Mouse (Mus musculus): Measurements from ENCODE around the gene Pcdh15. TPM values are rescaled to one million over a fixed set of nuclear protein-coding genes. Genes with fewer than 3 reads are reported as not detected.

Pcdh15 gene
- polyA plus RNA-seq, 1 experiment from 2014 or later: 1.1 TPM

GRCm38 (mm10) chr10:74450069-74450468, 1350.9 kb downstream of the Pcdh15 start:
- Histone ChIP-seq H3K36me3 (no peaks in the 10 kb centered on the region), H3K4me1 (no peaks in the 10 kb centered on the region), H3K27me3 (ENCODE audit: low read depth, poor library complexity, severe bottlenecking) (no peaks in the 10 kb centered on the region), H3K4me3 (no peak overlapping the region), H3K27ac (no peak overlapping the region), H3K9me3 (replicated peaks) (no peaks in the 10 kb centered on the region)
- no peak for DNase-seq (ENCODE audit: low spot score)
- WGBS: 93% methylated on average over 11 of the region's 11 CpGs

- Histone ChIP-seq H3K9me3 (replicated peaks) (no peaks in the 10 kb centered on the region), H3K27ac (no peak overlapping the region), H3K4me1 (peaks cover 7% of the 10 kb centered on the region; the same call in 1 of the 2 replicates), H3K27me3 (ENCODE audit: low read depth, poor library complexity, severe bottlenecking) (no peaks in the 10 kb centered on the region), H3K36me3 (no peaks in the 10 kb centered on the region), H3K4me3 (no peak overlapping the region)
- 36% methylated on average over 2 of the region's 2 CpGs for WGBS
- DNase-seq (ENCODE audit: low spot score): no peak
Measured at GRCm38 (mm10) chr10:74463972-74464371, 1364.8 kb downstream of the Pcdh15 start.

GRCm38 (mm10) chr10:74480779-74481178, 1381.6 kb downstream of the Pcdh15 start:
- DNase-seq (ENCODE audit: low spot score): no peak
- Histone ChIP-seq H3K36me3 (no peaks in the 10 kb centered on the region), H3K4me3 (no peak overlapping the region), H3K27me3 (ENCODE audit: low read depth, poor library complexity, severe bottlenecking) (no peaks in the 10 kb centered on the region), H3K4me1 (no peaks in the 10 kb centered on the region), H3K27ac (no peak overlapping the region), H3K9me3 (replicated peaks) (no peaks in the 10 kb centered on the region)
- 93% methylated on average over 3 of the region's 3 CpGs for WGBS

- WGBS: 71% methylated on average over 3 of the region's 3 CpGs
Measured at GRCm38 (mm10) chr10:74512315-74512714, 1413.2 kb downstream of the Pcdh15 start.

GRCm38 (mm10) chr10:74513743-74514142, 1414.6 kb downstream of the Pcdh15 start:
- H3K27ac ChIP-seq: no peak overlapping the region
- no peak overlapping the region for H3K4me3 ChIP-seq
- no peaks in the 10 kb centered on the region for H3K27me3 ChIP-seq (ENCODE audit: low read depth, poor library complexity, severe bottlenecking)
- no peak for DNase-seq (ENCODE audit: low spot score)
- no peaks in the 10 kb centered on the region for H3K9me3 ChIP-seq (replicated peaks)
- H3K4me1 ChIP-seq: no peaks in the 10 kb centered on the region
- no peaks in the 10 kb centered on the region for H3K36me3 ChIP-seq

More at GRCm38 (mm10) chr10:74512315-74512714, 1413.2 kb downstream of the Pcdh15 start:
- Histone ChIP-seq H3K27ac (no peak overlapping the region), H3K4me1 (no peaks in the 10 kb centered on the region), H3K9me3 (replicated peaks) (no peaks in the 10 kb centered on the region), H3K4me3 (no peak overlapping the region), H3K36me3 (no peaks in the 10 kb centered on the region), H3K27me3 (ENCODE audit: low read depth, poor library complexity, severe bottlenecking) (no peaks in the 10 kb centered on the region)
- no peak for DNase-seq (ENCODE audit: low spot score)

- H3K9me3 ChIP-seq (replicated peaks): no peaks in the 10 kb centered on the region
- H3K27me3 ChIP-seq (ENCODE audit: low read depth, poor library complexity, severe bottlenecking): no peaks in the 10 kb centered on the region
- WGBS: 91% methylated on average over 2 of the region's 2 CpGs
- no peak overlapping the region for H3K27ac ChIP-seq
- H3K36me3 ChIP-seq: no peaks in the 10 kb centered on the region
- H3K4me3 ChIP-seq: no peak overlapping the region
- no peak for DNase-seq (ENCODE audit: low spot score)
- no peaks in the 10 kb centered on the region for H3K4me1 ChIP-seq
Measured at GRCm38 (mm10) chr10:74538371-74538770, 1439.2 kb downstream of the Pcdh15 start.

GRCm38 (mm10) chr10:74555326-74555725, 1456.2 kb downstream of the Pcdh15 start:
- H3K4me1 ChIP-seq: no peaks in the 10 kb centered on the region
- no peaks in the 10 kb centered on the region for H3K36me3 ChIP-seq
- no peaks in the 10 kb centered on the region for H3K27me3 ChIP-seq (ENCODE audit: low read depth, poor library complexity, severe bottlenecking)
- no peak for DNase-seq (ENCODE audit: low spot score)
- H3K27ac ChIP-seq: no peak overlapping the region
- H3K4me3 ChIP-seq: no peak overlapping the region
- no peaks in the 10 kb centered on the region for H3K9me3 ChIP-seq (replicated peaks)
- WGBS: 75% methylated on average over 2 of the region's 2 CpGs

- Histone ChIP-seq H3K4me1 (no peaks in the 10 kb centered on the region), H3K36me3 (no peaks in the 10 kb centered on the region), H3K27me3 (ENCODE audit: low read depth, poor library complexity, severe bottlenecking) (no peaks in the 10 kb centered on the region), H3K9me3 (replicated peaks) (no peaks in the 10 kb centered on the region), H3K27ac (no peak overlapping the region), H3K4me3 (no peak overlapping the region)
- DNase-seq (ENCODE audit: low spot score): no peak
- WGBS: 90% methylated on average over 3 of the region's 3 CpGs
Measured at GRCm38 (mm10) chr10:74569603-74570002, 1470.5 kb downstream of the Pcdh15 start.

- Histone ChIP-seq H3K36me3 (no peaks in the 10 kb centered on the region), H3K9me3 (replicated peaks) (no peaks in the 10 kb centered on the region), H3K27ac (no peak overlapping the region), H3K4me1 (no peaks in the 10 kb centered on the region), H3K4me3 (no peak overlapping the region), H3K27me3 (ENCODE audit: low read depth, poor library complexity, severe bottlenecking) (no peaks in the 10 kb centered on the region)
- DNase-seq (ENCODE audit: low spot score): no peak
- 88% methylated on average over 2 of the region's 2 CpGs for WGBS
Measured at GRCm38 (mm10) chr10:74579924-74580323, 1480.8 kb downstream of the Pcdh15 start.

- no peaks in the 10 kb centered on the region for H3K36me3 ChIP-seq
- H3K27ac ChIP-seq: no peak overlapping the region
- WGBS: 84% methylated on average over 3 of the region's 3 CpGs
- no peaks in the 10 kb centered on the region for H3K9me3 ChIP-seq (replicated peaks)
- H3K4me3 ChIP-seq: no peak overlapping the region
- no peak for DNase-seq (ENCODE audit: low spot score)
- no peaks in the 10 kb centered on the region for H3K27me3 ChIP-seq (ENCODE audit: low read depth, poor library complexity, severe bottlenecking)
- 0 out of 2 replicates have a peak, but pooled peaks cover 5% of the 10 kb centered on the region for H3K4me1 ChIP-seq
Measured at GRCm38 (mm10) chr10:74591799-74592198, 1492.7 kb downstream of the Pcdh15 start.

GRCm38 (mm10) chr10:74607683-74608082, 1508.5 kb downstream of the Pcdh15 start:
- Histone ChIP-seq H3K27me3 (ENCODE audit: low read depth, poor library complexity, severe bottlenecking) (no peaks in the 10 kb centered on the region), H3K36me3 (no peaks in the 10 kb centered on the region), H3K27ac (no peak overlapping the region), H3K9me3 (replicated peaks) (no peaks in the 10 kb centered on the region), H3K4me3 (no peak overlapping the region), H3K4me1 (no peaks in the 10 kb centered on the region)
- WGBS: 88% methylated on average over 2 of the region's 2 CpGs
- DNase-seq (ENCODE audit: low spot score): no peak

- no peaks in the 10 kb centered on the region for H3K36me3 ChIP-seq
- DNase-seq (ENCODE audit: low spot score): no peak
- H3K27ac ChIP-seq: no peak overlapping the region
- no peaks in the 10 kb centered on the region for H3K9me3 ChIP-seq (replicated peaks)
- H3K4me3 ChIP-seq: no peak overlapping the region
- H3K27me3 ChIP-seq (ENCODE audit: low read depth, poor library complexity, severe bottlenecking): no peaks in the 10 kb centered on the region
- WGBS: 80% methylated on average over 2 of the region's 2 CpGs
- no peaks in the 10 kb centered on the region for H3K4me1 ChIP-seq
Measured at GRCm38 (mm10) chr10:74621837-74622236, 1522.7 kb downstream of the Pcdh15 start.

- H3K4me1 ChIP-seq: no peaks in the 10 kb centered on the region
- H3K27ac ChIP-seq: no peak overlapping the region
- H3K9me3 ChIP-seq (replicated peaks): no peaks in the 10 kb centered on the region
- H3K4me3 ChIP-seq: no peak overlapping the region
- DNase-seq (ENCODE audit: low spot score): no peak
- 76% methylated on average over 4 of the region's 4 CpGs for WGBS
- H3K36me3 ChIP-seq: no peaks in the 10 kb centered on the region
- no peaks in the 10 kb centered on the region for H3K27me3 ChIP-seq (ENCODE audit: low read depth, poor library complexity, severe bottlenecking)
Measured at GRCm38 (mm10) chr10:74625715-74626114, 1526.6 kb downstream of the Pcdh15 start.

GRCm38 (mm10) chr10:74626596-74626995, 1527.5 kb downstream of the Pcdh15 start:
- Histone ChIP-seq H3K4me1 (no peaks in the 10 kb centered on the region), H3K9me3 (replicated peaks) (no peaks in the 10 kb centered on the region), H3K27ac (no peak overlapping the region), H3K27me3 (ENCODE audit: low read depth, poor library complexity, severe bottlenecking) (no peaks in the 10 kb centered on the region), H3K4me3 (no peak overlapping the region), H3K36me3 (no peaks in the 10 kb centered on the region)
- 74% methylated on average over 10 of the region's 10 CpGs for WGBS
- no peak for DNase-seq (ENCODE audit: low spot score)
